ENCODE assay signal across 9 mouse cellular contexts in genomic region chr14:7791061-7791531, GRCm38 (mm10). TPM values are rescaled to one million over a fixed set of nuclear protein-coding genes. Genes with fewer than 3 reads are reported as not detected.
DNase-seq lines count a peak whose midpoint lies in the region; ATAC-seq and TF ChIP-seq lines count a peak whose summit lies in the region.
"Had no signal": no experiment of that assay in that cellular context is flagged by ENCODE, and none has a peak within 500 bp of the region (broad histone marks: within the 10 kb centered on the region; RNA-seq: fewer than 3 reads in every experiment).

No protein-coding gene starts in this region.

- H3K27ac ChIP-seq in embryonic facial prominence, embryonic 14.5 days (replicated peaks; ENCODE audit: low read depth, low read length) = no peak overlapping the region
- no peak overlapping the region for H3K27ac ChIP-seq in intestine, postnatal 0 days (ENCODE audit: low read depth, low read length)
- peak overlapping the region; percentile 66; the same call in 1 of the 2 replicates for H3K27ac ChIP-seq in neural tube, embryonic 15.5 days (replicated peaks)

- H3K9me3 ChIP-seq in embryonic facial prominence, embryonic 14.5 days (ENCODE audit: control insufficient read depth, low read length) = no peaks in the 10 kb centered on the region
- no peaks in the 10 kb centered on the region for H3K9me3 ChIP-seq in intestine, postnatal 0 days (ENCODE audit: control insufficient read depth)
- H3K9me3 ChIP-seq in neural tube, embryonic 15.5 days (replicated peaks) = no peaks in the 10 kb centered on the region

- H3K9ac ChIP-seq in embryonic facial prominence, embryonic 14.5 days (ENCODE audit: low read depth, low read length) = peak overlapping the region; percentile 50
- no peak overlapping the region for H3K9ac ChIP-seq in intestine, postnatal 0 days (ENCODE audit: low read depth, low read length)
- H3K9ac ChIP-seq in neural tube, embryonic 15.5 days (replicated peaks) = peak overlapping the region; percentile 50

- peaks cover 5% of the 10 kb centered on the region; the same call in 1 of the 2 replicates for H3K27me3 ChIP-seq in embryonic facial prominence, embryonic 14.5 days (replicated peaks; ENCODE audit: control insufficient read depth, insufficient read depth, low read length)
- H3K27me3 ChIP-seq in intestine, postnatal 0 days (replicated peaks; ENCODE audit: control insufficient read depth, insufficient read depth, low read length) = no peaks in the 10 kb centered on the region
- H3K27me3 ChIP-seq in neural tube, embryonic 15.5 days (replicated peaks) = no peaks in the 10 kb centered on the region

- DNase-seq in lung, adult 2 months = no peak
- DNase-seq in lung, postnatal 14 days = no peak
- no peak for DNase-seq in embryonic facial prominence, embryonic 14.5 days (ENCODE audit: low spot score)
- DNase-seq in embryo, embryonic 10 days (ENCODE audit: low spot score) = no peak
- no peak for DNase-seq in retina, embryonic 14.5 days (ENCODE audit: low spot score)
- no peak for DNase-seq in adrenal gland, adult 8-10 months

- no peak for ATAC-seq in embryonic facial prominence, embryonic 14.5 days (ENCODE audit: low read depth)
- ATAC-seq in intestine, postnatal 0 days = no peak
- 0 out of 2 replicates have a peak, but pooled peaks have one; percentile 10 for ATAC-seq in neural tube, embryonic 15.5 days (ENCODE audit: low FRiP score)

- H3K36me3 ChIP-seq in embryonic facial prominence, embryonic 14.5 days (ENCODE audit: control insufficient read depth, insufficient read depth, low read length) = no peaks in the 10 kb centered on the region
- H3K36me3 ChIP-seq in intestine, postnatal 0 days (ENCODE audit: control insufficient read depth, insufficient read depth) = no peaks in the 10 kb centered on the region
- H3K36me3 ChIP-seq in neural tube, embryonic 15.5 days = no peaks in the 10 kb centered on the region

- H3K4me3 ChIP-seq in lung, adult 2 months (replicated peaks; ENCODE audit: extremely low read depth, low read depth, low read length) = peak overlapping the region; percentile 6
- H3K4me3 ChIP-seq in embryonic facial prominence, embryonic 14.5 days (ENCODE audit: low read depth, low read length) = peak overlapping the region; percentile 38
- peak overlapping the region; percentile 32 for H3K4me3 ChIP-seq in intestine, postnatal 0 days (ENCODE audit: low read depth, low read length)
- H3K4me3 ChIP-seq in neural tube, embryonic 15.5 days (replicated peaks) = peak overlapping the region; percentile 47

- WGBS in lung, adult 2 months = 14% methylated on average over 19 of the region's 19 CpGs
- 14% methylated on average over 19 of the region's 19 CpGs for WGBS in embryonic facial prominence, embryonic 14.5 days
- WGBS in intestine, postnatal 0 days = 13% methylated on average over 19 of the region's 19 CpGs
- WGBS in neural tube, embryonic 15.5 days = 16% methylated on average over 19 of the region's 19 CpGs

- no peaks in the 10 kb centered on the region for H3K4me1 ChIP-seq in lung, adult 2 months (ENCODE audit: control insufficient read depth, insufficient read depth, low read length)
- peaks cover 11% of the 10 kb centered on the region for H3K4me1 ChIP-seq in embryonic facial prominence, embryonic 14.5 days (ENCODE audit: control insufficient read depth, insufficient read depth, low read length)
- H3K4me1 ChIP-seq in intestine, postnatal 0 days (replicated peaks; ENCODE audit: control insufficient read depth, insufficient read depth, low read length) = no peaks in the 10 kb centered on the region
- peaks cover 13% of the 10 kb centered on the region for H3K4me1 ChIP-seq in neural tube, embryonic 15.5 days

- TF ChIP-seq POLR2A in lung, adult 2 months (IDR thresholded peaks at IDR 0.05; ENCODE audit: borderline replicate concordance, extremely low read depth, low read depth, low read length) = 0 out of 2 replicates have a peak, but pooled peaks have one; percentile 8

- TF ChIP-seq CTCF in lung, adult 2 months (IDR thresholded peaks at IDR 0.05; ENCODE audit: insufficient read depth, low read length) = no peak
- TF ChIP-seq CTCF in intestine, postnatal 0 days (IDR thresholded peaks at IDR 0.05; ENCODE audit: low read depth) = no peak

- peak overlapping the region; percentile 72 for H3K4me2 ChIP-seq in embryonic facial prominence, embryonic 14.5 days (ENCODE audit: low read depth, low read length)
- peak overlapping the region; percentile 63 for H3K4me2 ChIP-seq in intestine, postnatal 0 days (replicated peaks; ENCODE audit: low read depth)
- H3K4me2 ChIP-seq in neural tube, embryonic 15.5 days = peak overlapping the region; percentile 84

RNA-seq across cellular contexts. Expression of gene Gm26661, which starts 0.3 kb away (rescaled TPM):
- polyA plus RNA-seq in lung, adult 2 months (2012; rRNA removed) = not detected in 2 replicates
- 0.67 TPM in 1 of 2 replicates, not detected in the other for polyA plus RNA-seq in embryonic facial prominence, embryonic 14.5 days (2014; fragmentation: Nextera tagmentation; extraction: Ambion mirVana)
- not detected in 2 replicates for polyA plus RNA-seq in intestine, postnatal 0 days (2015; fragmentation: Nextera tagmentation; extraction: Ambion mirVana)
- polyA plus RNA-seq in neural tube, embryonic 15.5 days (2015; fragmentation: Nextera tagmentation; extraction: Ambion mirVana) = not detected in 2 replicates
- not detected for total RNA-seq in adrenal gland, adult 8-10 months (2022)
- polyA plus RNA-seq: gonadal fat pad, adult 2 months had no signal

RNA-seq across cellular contexts. Expression of gene Flnb, which starts 26.7 kb away (rescaled TPM):
- polyA plus RNA-seq in lung, adult 2 months (2012; rRNA removed) = 22.3 and 26.4 TPM in 2 replicates
- 26.7 and 29.8 TPM in 2 replicates for polyA plus RNA-seq in embryonic facial prominence, embryonic 14.5 days (2014; fragmentation: Nextera tagmentation; extraction: Ambion mirVana)
- polyA plus RNA-seq in intestine, postnatal 0 days (2015; fragmentation: Nextera tagmentation; extraction: Ambion mirVana) = 7.0 and 7.2 TPM in 2 replicates
- polyA plus RNA-seq in neural tube, embryonic 15.5 days (2015; fragmentation: Nextera tagmentation; extraction: Ambion mirVana) = 6.8 and 14.6 TPM in 2 replicates
- total RNA-seq in adrenal gland, adult 8-10 months (2022) = 10 to 100 TPM; 54.5 to 77.3 (median 65.8) TPM
